Mouse (Mus musculus) small intestine, adult 2 months (tissue): ENCODE measurements at regions not wholly inside any gene's neighbourhood (a gene's known extent, or its start where the extent isn't known, plus 50 kb on each side); places are given as distances from the start of the nearest gene placed in this dataset.

ENCODE experiments used
- CTCF ChIP-seq: fragments of 200-500 bp; IDR thresholded peaks from 2 replicates; pipeline ENCODE4 v1.5.1; 2012; ENCODE audit warnings: low read depth, mild to moderate bottlenecking, control low read depth, inconsistent platforms, low read length, moderate library complexity, mixed read lengths; ENCODE audit not compliant: insufficient replicate concordance, insufficient read length; ENCODE audit errors: extremely low read depth
- POLR2A ChIP-seq: fragments of 200-500 bp; IDR thresholded peaks from 2 replicates; pipeline ENCODE4 v1.6.1; 2012; ENCODE audit warnings: low read depth, mild to moderate bottlenecking, control low read depth, inconsistent platforms, low read length, moderate library complexity

DNA sequence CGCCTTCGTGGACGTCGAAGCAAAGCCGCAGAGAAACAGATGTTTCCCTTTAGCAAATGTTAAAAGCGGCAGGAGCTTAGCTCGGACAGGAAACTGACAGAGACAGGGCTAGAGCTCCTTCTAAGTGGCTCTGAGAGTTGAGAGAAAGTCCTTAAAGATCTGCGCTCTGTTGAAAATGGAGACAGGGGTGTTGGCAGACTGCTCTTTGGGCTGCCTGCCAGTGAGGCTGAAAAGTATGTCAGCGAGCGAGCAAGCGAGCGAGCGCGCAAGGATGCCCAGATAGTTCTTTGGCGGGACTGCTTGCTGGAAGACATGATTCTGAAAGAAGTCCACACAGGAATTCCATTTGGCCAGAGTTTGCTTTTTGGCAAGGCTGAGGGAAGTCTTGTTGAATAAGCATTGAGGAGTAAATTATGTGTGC, 827.0 kb upstream of the Adgrl4 start:
- TF ChIP-seq CTCF (no peak), POLR2A (no peak)
